Mouse (Mus musculus): ENCODE measurements around the gene Btf3.

DNA sequence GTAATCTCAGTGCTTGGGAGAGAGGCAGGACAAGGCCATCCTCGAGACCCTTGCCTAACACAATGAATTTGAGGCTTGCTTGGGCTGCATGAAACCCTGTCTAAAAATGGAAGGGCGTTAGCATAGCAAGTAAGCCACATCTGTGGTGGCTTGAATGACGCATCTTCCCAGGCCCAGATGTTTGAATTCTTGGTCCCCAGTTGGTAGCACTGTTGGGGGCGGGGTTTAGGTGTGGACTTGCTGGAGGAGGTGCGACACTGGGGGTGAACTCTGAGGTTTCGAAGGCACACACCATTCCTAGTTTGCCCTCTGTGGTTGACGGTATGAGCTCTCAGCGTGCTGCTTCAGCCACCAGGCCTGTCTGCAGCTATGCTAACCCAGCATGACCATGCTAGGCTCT is 25.1 kb downstream of the Btf3 start:
- no peak for TF ChIP-seq KAT2A (conservative IDR thresholded peaks at IDR 0.05; ENCODE audit: low read depth, low read length)
- TF ChIP-seq SMC3 (IDR thresholded peaks at IDR 0.05; ENCODE audit: low read depth, low read length) = no peak
- no peak for TF ChIP-seq CTCF (IDR thresholded peaks at IDR 0.05 in 2 of 3, conservative IDR thresholded peaks at IDR 0.05 in 1 of 3; ENCODE audit: control insufficient read depth in 1 of 3, insufficient read depth in 1 of 3, low read depth in 2 of 3, low read length in 3 of 3, poor library complexity in 1 of 3, severe bottlenecking in 1 of 3)
- no peak for TF ChIP-seq EP300 (IDR thresholded peaks at IDR 0.05; ENCODE audit: low read depth in 1 of 2, low read length in 2 of 2)

All from MEL (cell line).